Mouse (Mus musculus) hindbrain, embryonic 16.5 days (tissue): Measurements from ENCODE around the gene Tsc1. TPM values are rescaled to one million over a fixed set of nuclear protein-coding genes. Genes with fewer than 3 reads are reported as not detected.

Experiments
- ATAC-seq: fragments of 200-750 bp; cut with Nextera tagmentation; 2 replicates; pipeline ENCODE4 v1.8.0; 2017; ENCODE audit warnings: moderate TSS enrichment, moderate library complexity
- H3K27ac ChIP-seq: fragments of 300-500 bp; sonication (generic); 2 replicates; pipeline ENCODE4 v1.5.1; 2014; ENCODE audit warnings: low read depth, mild to moderate bottlenecking, control low read depth, low read length, moderate library complexity
- H3K27me3 ChIP-seq: fragments of 300-500 bp; sonication (generic); replicated peaks from 2 replicates; pipeline ENCODE4 v1.6.1; 2014; ENCODE audit warnings: low read length; ENCODE audit not compliant: control insufficient read depth, insufficient read depth
- H3K36me3 ChIP-seq: fragments of 300-500 bp; sonication (generic); 2 replicates; pipeline ENCODE4 v1.6.1; 2014; ENCODE audit warnings: mild to moderate bottlenecking, low read length, moderate library complexity, mixed read lengths; ENCODE audit not compliant: control insufficient read depth, insufficient read depth
- H3K4me1 ChIP-seq: fragments of 300-500 bp; sonication (generic); 2 replicates; pipeline ENCODE4 v1.6.1; 2014; ENCODE audit warnings: low read depth, low read length; ENCODE audit not compliant: control insufficient read depth, insufficient read depth
- H3K4me2 ChIP-seq: fragments of 300-500 bp; sonication (generic); 2 replicates; pipeline ENCODE4 v1.6.1; 2014; ENCODE audit warnings: mild to moderate bottlenecking, low read length, control low read depth, moderate library complexity
- H3K4me3 ChIP-seq: fragments of 300-500 bp; sonication (generic); 2 replicates; pipeline ENCODE4 v1.5.1; 2014; ENCODE audit warnings: mild to moderate bottlenecking, low read length, control low read depth, moderate library complexity
- H3K9ac ChIP-seq: fragments of 300-500 bp; sonication (generic); 2 replicates; pipeline ENCODE4 v1.6.1; 2014; ENCODE audit warnings: low read depth, mild to moderate bottlenecking, control low read depth, low read length, moderate library complexity
- H3K9me3 ChIP-seq: fragments of 300-500 bp; sonication (generic); 2 replicates; pipeline ENCODE4 v1.6.1; 2014; ENCODE audit warnings: mild to moderate bottlenecking, low read length, moderate library complexity; ENCODE audit not compliant: control insufficient read depth
- WGBS: fragments of 180-500 bp; shearing (Covaris S2); extraction: QIAGEN DNeasy Blood & Tissue Kit; methylation state at CpG from one replicate; pipeline ENCODE4 v1.1.7; 2014; 5-methylcytosine and 5-hydroxymethylcytosine counted together
- polyA plus RNA-seq: library from polyadenylated mRNA; unstranded; fragments of >200 nt; fragmentation: Nextera tagmentation; extraction: Ambion mirVana; gene quantifications from 2 replicates; pipeline ENCODE4 v1.2.1, GENCODE M21; 2015

Gene Tsc1
- polyA plus RNA-seq, 1 experiment from 2014 or later = 30.6 TPM

- no peaks in the 10 kb centered on the region for H3K9me3 ChIP-seq
- no peak for ATAC-seq
- no peaks in the 10 kb centered on the region for H3K4me1 ChIP-seq
- H3K4me3 ChIP-seq = no peak overlapping the region
- WGBS = 64% methylated on average over 12 of the region's 12 CpGs
- H3K36me3 ChIP-seq = no peaks in the 10 kb centered on the region
- no peak overlapping the region for H3K9ac ChIP-seq
- no peaks in the 10 kb centered on the region for H3K27me3 ChIP-seq
- no peak overlapping the region for H3K4me2 ChIP-seq
- H3K27ac ChIP-seq = no peak overlapping the region
Observed at GRCm38 (mm10) chr2:28601720-28602590, 39.1 kb upstream of the Tsc1 start.

- H3K4me3 ChIP-seq = no peak overlapping the region
- H3K4me1 ChIP-seq = no peaks in the 10 kb centered on the region
- no peaks in the 10 kb centered on the region for H3K9me3 ChIP-seq
- no peak overlapping the region for H3K9ac ChIP-seq
- no peak overlapping the region for H3K27ac ChIP-seq
- no peak for ATAC-seq
- H3K4me2 ChIP-seq = no peak overlapping the region
- no peaks in the 10 kb centered on the region for H3K36me3 ChIP-seq
- no peaks in the 10 kb centered on the region for H3K27me3 ChIP-seq
- 95% methylated on average over 5 of the region's 5 CpGs for WGBS
Observed at GRCm38 (mm10) chr2:28603542-28603941, 37.5 kb upstream of the Tsc1 start.

- Histone ChIP-seq H3K4me1 (no peaks in the 10 kb centered on the region), H3K9me3 (no peaks in the 10 kb centered on the region), H3K4me3 (no peak overlapping the region), H3K36me3 (no peaks in the 10 kb centered on the region), H3K27ac (no peak overlapping the region), H3K9ac (no peak overlapping the region), H3K27me3 (no peaks in the 10 kb centered on the region), H3K4me2 (no peak overlapping the region)
- 62% methylated on average over 14 of the region's 14 CpGs for WGBS
- ATAC-seq = no peak
Observed at GRCm38 (mm10) chr2:28605789-28606541, 35.1 kb upstream of the Tsc1 start.

- H3K27ac ChIP-seq = no peak overlapping the region
- no peaks in the 10 kb centered on the region for H3K4me1 ChIP-seq
- no peaks in the 10 kb centered on the region for H3K9me3 ChIP-seq
- H3K9ac ChIP-seq = no peak overlapping the region
- no peak overlapping the region for H3K4me2 ChIP-seq
- H3K36me3 ChIP-seq = no peaks in the 10 kb centered on the region
- no peak overlapping the region for H3K4me3 ChIP-seq
- no peaks in the 10 kb centered on the region for H3K27me3 ChIP-seq
- WGBS = 71% methylated on average over 8 of the region's 8 CpGs
- no peak for ATAC-seq
Observed at GRCm38 (mm10) chr2:28606601-28607340, 34.3 kb upstream of the Tsc1 start.

- WGBS = 50% methylated on average over 10 of the region's 10 CpGs
- Histone ChIP-seq H3K4me1 (no peaks in the 10 kb centered on the region), H3K36me3 (no peaks in the 10 kb centered on the region), H3K27me3 (no peaks in the 10 kb centered on the region), H3K27ac (no peak overlapping the region), H3K4me2 (no peak overlapping the region), H3K9ac (no peak overlapping the region), H3K9me3 (no peaks in the 10 kb centered on the region), H3K4me3 (no peak overlapping the region)
- ATAC-seq = no peak
Observed at GRCm38 (mm10) chr2:28607341-28608165, 33.5 kb upstream of the Tsc1 start.

GRCm38 (mm10) chr2:28609851-28610250 is 31.2 kb upstream of the Tsc1 start:
- no peak for ATAC-seq
- WGBS = 90% methylated on average over 10 of the region's 10 CpGs
- Histone ChIP-seq H3K4me2 (no peak overlapping the region), H3K9me3 (no peaks in the 10 kb centered on the region), H3K4me1 (no peaks in the 10 kb centered on the region), H3K27me3 (no peaks in the 10 kb centered on the region), H3K4me3 (no peak overlapping the region), H3K27ac (no peak overlapping the region), H3K9ac (no peak overlapping the region), H3K36me3 (no peaks in the 10 kb centered on the region)

GRCm38 (mm10) chr2:28610716-28611406 is 30.2 kb upstream of the Tsc1 start:
- Histone ChIP-seq H3K4me2 (no peak overlapping the region), H3K27me3 (no peaks in the 10 kb centered on the region), H3K36me3 (no peaks in the 10 kb centered on the region), H3K4me1 (no peaks in the 10 kb centered on the region), H3K4me3 (no peak overlapping the region), H3K9me3 (no peaks in the 10 kb centered on the region), H3K27ac (no peak overlapping the region), H3K9ac (no peak overlapping the region)
- WGBS = 52% methylated on average over 12 of the region's 12 CpGs
- no peak for ATAC-seq

- ATAC-seq = no peak
- no peaks in the 10 kb centered on the region for H3K4me1 ChIP-seq
- H3K36me3 ChIP-seq = no peaks in the 10 kb centered on the region
- H3K4me2 ChIP-seq = no peak overlapping the region
- no peak overlapping the region for H3K4me3 ChIP-seq
- H3K9me3 ChIP-seq = no peaks in the 10 kb centered on the region
- H3K9ac ChIP-seq = no peak overlapping the region
- 82% methylated on average over 17 of the region's 17 CpGs for WGBS
- H3K27me3 ChIP-seq = no peaks in the 10 kb centered on the region
- no peak overlapping the region for H3K27ac ChIP-seq
Observed at GRCm38 (mm10) chr2:28611407-28611787, 29.6 kb upstream of the Tsc1 start.
